Mouse (Mus musculus): Measurements from ENCODE around the gene Dbndd1.
"Not testable (repeated sequence)": the region's sequence is repeated elsewhere in the genome, so short reads cannot be mapped to it uniquely, and the experiment has no call there.

GRCm38 (mm10) chr8:123472991-123473390, 42.3 kb downstream of the Dbndd1 start:
- not testable (repeated sequence) for TF ChIP-seq POLR2A (IDR thresholded peaks at IDR 0.05; ENCODE audit: low read depth, low read length); CTCF (IDR thresholded peaks at IDR 0.05; ENCODE audit: extremely low read depth, insufficient read length, insufficient replicate concordance, low read depth, low read length)
